Mouse (Mus musculus) embryonic facial prominence, embryonic 12.5 days (tissue): ENCODE results near the gene Timm10. TPM values are rescaled to one million over a fixed set of nuclear protein-coding genes. Genes with fewer than 3 reads are reported as not detected.
A peak's percentile ranks its signal among the peaks of the same experiment; 100 is the strongest.
"Not testable (repeated sequence)": the region's sequence is repeated elsewhere in the genome, so short reads cannot be mapped to it uniquely, and the experiment has no call there.

Experiments
- ATAC-seq: fragments of 200-750 bp; cut with Nextera tagmentation; 2 replicates; pipeline ENCODE4 v1.8.0; 2017; ENCODE audit not compliant: insufficient number of reproducible peaks, insufficient read depth, low FRiP score, low TSS enrichment
- H3K27ac ChIP-seq: fragments of 300-500 bp; sonication (generic); 2 replicates; pipeline ENCODE4 v1.5.1; 2016; ENCODE audit warnings: mild to moderate bottlenecking
- H3K27me3 ChIP-seq: fragments of 300-500 bp; sonication (generic); 2 replicates; pipeline ENCODE4 v1.6.1; 2016; ENCODE audit warnings: mild to moderate bottlenecking, moderate library complexity
- H3K36me3 ChIP-seq: fragments of 300-500 bp; sonication (generic); 2 replicates; pipeline ENCODE4 v1.6.1; 2016; ENCODE audit warnings: mild to moderate bottlenecking
- H3K4me1 ChIP-seq: fragments of 300-500 bp; sonication (generic); 2 replicates; pipeline ENCODE4 v1.6.1; 2016
- H3K4me2 ChIP-seq: fragments of 300-500 bp; sonication (generic); replicated peaks from 2 replicates; pipeline ENCODE4 v1.6.1; 2016; ENCODE audit warnings: mild to moderate bottlenecking, moderate library complexity
- H3K4me3 ChIP-seq: fragments of 300-500 bp; sonication (generic); 2 replicates; pipeline ENCODE4 v1.5.1; 2016; ENCODE audit warnings: mild to moderate bottlenecking
- H3K9ac ChIP-seq: fragments of 300-500 bp; sonication (generic); 2 replicates; pipeline ENCODE4 v1.6.1; 2016; ENCODE audit warnings: mild to moderate bottlenecking, moderate library complexity
- H3K9me3 ChIP-seq: fragments of 300-500 bp; sonication (generic); 2 replicates; pipeline ENCODE4 v1.6.1; 2016; ENCODE audit warnings: mild to moderate bottlenecking, moderate library complexity
- WGBS: fragments of 180-500 bp; shearing (Covaris S2); methylation state at CpG from one replicate; pipeline ENCODE4 v1.1.7; 2016; 5-methylcytosine and 5-hydroxymethylcytosine counted together
- polyA plus RNA-seq: library from polyadenylated mRNA; unstranded; fragments of >200 nt; fragmentation: Nextera tagmentation; extraction: Ambion mirVana; gene quantifications from 2 replicates; pipeline ENCODE4 v1.2.1, GENCODE M21; 2016

Gene Timm10
- polyA plus RNA-seq, 1 experiment from 2014 or later = 39.4 TPM

- H3K27ac ChIP-seq = peak within 1 kb of the TSS; percentile 14; the same call in 1 of the 2 replicates
- H3K9ac ChIP-seq = peak within 1 kb of the TSS; percentile 41
- peak within 1 kb of the TSS; percentile 56 for H3K4me3 ChIP-seq
- peak within 1 kb of the TSS; percentile 92 for H3K4me2 ChIP-seq
- peak; percentile 71 for ATAC-seq
- H3K9me3 ChIP-seq = 0 out of 2 replicates have a peak, but pooled peaks cover 7% of the 10 kb centered on the region
- H3K36me3 ChIP-seq = no peaks in the 10 kb centered on the region
- peaks cover 4% of the 10 kb centered on the region; the same call in 1 of the 2 replicates for H3K4me1 ChIP-seq
- H3K27me3 ChIP-seq = no peaks in the 10 kb centered on the region
- WGBS = 0% methylated on average over 21 of the region's 21 CpGs
Measured at GRCm38 (mm10) chr2:84798493-84798921, 28.3 kb upstream of the Timm10 start, which contains the start of gene Ube2l6. TSS of gene Ube2l6 (plus strand) at chr2:84798828.

GRCm38 (mm10) chr2:84799041-84799561 lies 27.7 kb upstream of the Timm10 start:
- H3K9me3 ChIP-seq = 0 out of 2 replicates have a peak, but pooled peaks cover 7% of the 10 kb centered on the region
- H3K4me1 ChIP-seq = peaks cover 4% of the 10 kb centered on the region; the same call in 1 of the 2 replicates
- peak overlapping the region; percentile 92 for H3K4me2 ChIP-seq
- peak overlapping the region; percentile 41; the same call in 1 of the 2 replicates for H3K9ac ChIP-seq
- no peak for ATAC-seq
- peak overlapping the region; percentile 14; the same call in 1 of the 2 replicates for H3K27ac ChIP-seq
- H3K4me3 ChIP-seq = peak overlapping the region; percentile 56
- WGBS = under 1% methylated on average over 16 of the region's 16 CpGs
- H3K27me3 ChIP-seq = no peaks in the 10 kb centered on the region
- H3K36me3 ChIP-seq = no peaks in the 10 kb centered on the region

DNA sequence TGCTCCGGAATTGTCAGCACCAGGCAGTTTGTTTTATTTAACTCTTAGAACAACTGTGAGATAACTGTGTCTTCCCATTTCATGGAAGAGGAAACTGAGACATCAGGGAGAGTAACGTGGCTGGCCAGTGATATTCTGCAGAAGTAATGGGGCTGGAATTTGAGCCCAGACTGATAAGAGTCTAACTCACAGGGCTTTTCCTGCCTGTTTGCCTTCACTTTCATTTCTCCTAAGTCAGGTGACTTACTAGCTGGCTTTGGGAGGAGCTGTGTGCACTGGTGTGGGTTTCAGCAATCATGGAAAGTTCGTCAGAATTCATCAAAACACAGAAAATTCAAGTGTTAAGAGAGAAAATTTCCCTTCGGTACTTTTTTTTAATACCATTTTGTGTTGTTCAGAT lies 26.5 kb upstream of the Timm10 start:
- no peak overlapping the region for H3K4me3 ChIP-seq
- no peak overlapping the region for H3K9ac ChIP-seq
- no peaks in the 10 kb centered on the region for H3K36me3 ChIP-seq
- WGBS = 71% methylated on average over 4 of the region's 4 CpGs
- peaks cover 4% of the 10 kb centered on the region; the same call in 1 of the 2 replicates for H3K4me1 ChIP-seq
- H3K27ac ChIP-seq = no peak overlapping the region
- no peaks in the 10 kb centered on the region for H3K27me3 ChIP-seq
- H3K9me3 ChIP-seq = no peaks in the 10 kb centered on the region
- ATAC-seq = no peak
- no peak overlapping the region for H3K4me2 ChIP-seq

DNA sequence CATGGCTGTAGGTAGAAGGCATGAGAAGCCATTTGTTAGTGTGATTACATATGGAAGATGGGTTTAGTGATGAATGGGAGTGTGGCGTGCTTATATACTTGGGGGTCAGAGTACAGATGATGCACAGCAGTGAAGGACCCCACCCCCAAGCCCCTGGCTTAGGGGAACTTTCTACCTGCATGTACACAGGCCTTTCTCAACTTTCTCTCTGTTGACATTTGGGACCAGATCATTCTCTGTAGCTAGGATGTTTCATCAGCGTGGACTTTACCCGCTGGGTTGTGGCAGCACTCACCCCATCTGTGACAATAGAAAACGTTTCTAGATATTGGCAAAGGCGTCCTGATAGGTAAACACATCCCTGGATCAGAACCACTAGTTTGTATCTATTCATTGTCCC lies 25.6 kb upstream of the Timm10 start:
- H3K4me3 ChIP-seq, H3K4me2 ChIP-seq, H3K27me3 ChIP-seq, ATAC-seq, H3K4me1 ChIP-seq, H3K9ac ChIP-seq, H3K9me3 ChIP-seq, H3K36me3 ChIP-seq, H3K27ac ChIP-seq: not testable (repeated sequence)
- WGBS = 82% methylated on average over 5 of the region's 5 CpGs

DNA sequence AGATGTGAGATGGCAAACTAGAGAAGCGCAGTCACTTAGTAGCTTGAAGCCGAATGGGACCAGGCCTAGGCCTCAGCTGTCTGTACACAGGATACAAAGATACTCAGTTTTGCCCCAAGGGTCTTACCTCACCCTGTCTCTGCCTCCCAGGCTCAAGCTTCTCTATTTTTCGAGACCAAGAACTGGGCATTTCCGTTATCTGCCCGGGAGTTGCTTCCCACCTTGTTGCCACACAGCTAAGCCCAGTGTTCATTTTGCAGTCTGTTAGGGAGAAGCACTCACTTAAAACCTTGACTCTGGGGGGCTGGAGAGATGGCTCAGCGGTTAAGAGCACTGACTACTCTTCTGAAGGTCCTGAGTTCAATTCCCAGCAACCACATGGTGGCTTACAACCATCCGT lies 22.8 kb upstream of the Timm10 start:
- Histone ChIP-seq H3K27ac (no peak overlapping the region), H3K4me2 (no peak overlapping the region), H3K4me1 (no peaks in the 10 kb centered on the region), H3K9ac (no peak overlapping the region), H3K36me3 (no peaks in the 10 kb centered on the region), H3K27me3 (no peaks in the 10 kb centered on the region), H3K4me3 (no peak overlapping the region), H3K9me3 (no peaks in the 10 kb centered on the region)
- ATAC-seq = no peak
- WGBS = 90% methylated on average over 7 of the region's 7 CpGs

GRCm38 (mm10) chr2:84806546-84806945 lies 20.3 kb upstream of the Timm10 start:
- Histone ChIP-seq H3K4me1 (peaks cover 3% of the 10 kb centered on the region; the same call in 1 of the 2 replicates), H3K4me3 (no peak overlapping the region), H3K4me2 (no peak overlapping the region), H3K9me3 (no peaks in the 10 kb centered on the region), H3K9ac (no peak overlapping the region), H3K36me3 (no peaks in the 10 kb centered on the region), H3K27ac (no peak overlapping the region), H3K27me3 (no peaks in the 10 kb centered on the region)
- ATAC-seq = no peak
- WGBS = 69% methylated on average over 5 of the region's 5 CpGs

- Histone ChIP-seq H3K9ac (no peak overlapping the region), H3K36me3 (no peaks in the 10 kb centered on the region), H3K4me3 (no peak overlapping the region), H3K4me2 (no peak overlapping the region), H3K27ac (no peak overlapping the region), H3K4me1 (peaks cover 3% of the 10 kb centered on the region; the same call in 1 of the 2 replicates), H3K27me3 (no peaks in the 10 kb centered on the region), H3K9me3 (no peaks in the 10 kb centered on the region)
- ATAC-seq = no peak
Measured at GRCm38 (mm10) chr2:84809330-84809729, 17.5 kb upstream of the Timm10 start.

GRCm38 (mm10) chr2:84810526-84810885 lies 16.3 kb upstream of the Timm10 start:
- H3K36me3 ChIP-seq = no peaks in the 10 kb centered on the region
- peaks cover 3% of the 10 kb centered on the region; the same call in 1 of the 2 replicates for H3K4me1 ChIP-seq
- no peak overlapping the region for H3K4me3 ChIP-seq
- ATAC-seq = no peak
- H3K9me3 ChIP-seq = no peaks in the 10 kb centered on the region
- H3K9ac ChIP-seq = no peak overlapping the region
- H3K4me2 ChIP-seq = peak overlapping the region; percentile 45
- no peak overlapping the region for H3K27ac ChIP-seq
- WGBS = 70% methylated on average over 6 of the region's 6 CpGs
- no peaks in the 10 kb centered on the region for H3K27me3 ChIP-seq

DNA sequence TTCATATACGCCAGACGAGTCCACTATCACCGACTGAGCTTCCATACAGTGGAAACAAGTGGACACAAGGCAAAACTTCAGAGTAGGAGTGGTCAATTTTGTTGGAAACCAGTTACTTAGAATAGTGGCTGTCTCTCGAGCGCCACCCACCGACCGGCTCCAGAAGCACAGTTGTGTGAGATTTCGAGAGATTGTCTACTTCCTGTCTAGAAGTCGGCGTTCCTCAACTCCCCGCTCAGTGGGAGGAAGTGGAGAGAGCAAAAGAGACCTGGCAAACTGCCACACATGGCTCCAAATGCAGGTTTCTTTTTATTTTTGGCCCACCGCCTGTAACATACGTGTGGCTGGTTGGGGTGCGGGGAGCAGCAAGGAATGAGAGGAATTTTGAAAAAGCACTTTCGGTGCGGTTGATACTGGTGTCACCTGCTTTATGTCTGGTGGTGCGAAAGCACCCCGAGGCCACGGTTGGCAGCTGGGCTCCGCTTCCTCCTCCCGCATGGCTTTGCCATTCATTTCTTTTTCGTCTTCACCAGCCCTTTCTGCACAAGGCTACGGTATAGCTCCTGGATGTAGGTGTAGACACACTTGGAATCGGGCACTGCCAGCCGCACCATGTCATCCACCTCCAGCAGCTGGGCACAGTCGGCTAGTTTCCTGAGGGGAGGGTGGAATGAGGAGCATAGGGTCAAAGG lies 15.8 kb upstream of the Timm10 start:
- H3K9me3 ChIP-seq = no peaks in the 10 kb centered on the region
- H3K4me2 ChIP-seq = peak overlapping the region; percentile 45
- no peaks in the 10 kb centered on the region for H3K27me3 ChIP-seq
- no peaks in the 10 kb centered on the region for H3K36me3 ChIP-seq
- peak; percentile 66 for ATAC-seq
- H3K4me3 ChIP-seq = peak overlapping the region; percentile 3; the same call in 1 of the 2 replicates
- H3K4me1 ChIP-seq = peaks cover 3% of the 10 kb centered on the region; the same call in 1 of the 2 replicates
- H3K27ac ChIP-seq = no peak overlapping the region
- 35% methylated on average over 26 of the region's 26 CpGs for WGBS
- H3K9ac ChIP-seq = no peak overlapping the region

DNA sequence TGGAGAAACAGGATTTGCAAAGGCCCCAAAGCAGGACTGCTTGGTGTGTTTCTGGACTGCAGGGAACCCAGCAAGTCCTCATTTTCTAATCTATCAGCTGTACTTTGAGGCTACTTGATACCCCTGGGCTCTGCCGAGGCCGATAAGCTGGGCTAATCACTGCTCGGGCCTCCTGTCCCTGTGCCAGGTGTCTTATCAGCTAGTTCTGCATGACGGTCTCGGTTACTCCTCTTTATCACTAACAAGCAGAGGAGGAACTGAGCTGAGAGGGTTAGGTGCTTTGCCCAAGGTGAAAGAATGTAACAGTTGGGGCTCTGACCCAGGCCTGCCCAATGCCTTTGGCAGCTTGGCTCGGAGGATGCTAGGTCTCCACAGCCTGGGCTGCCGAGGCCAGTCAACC lies 14.9 kb upstream of the Timm10 start:
- WGBS = 74% methylated on average over 7 of the region's 7 CpGs
- no peak overlapping the region for H3K9ac ChIP-seq
- H3K27ac ChIP-seq = no peak overlapping the region
- no peaks in the 10 kb centered on the region for H3K27me3 ChIP-seq
- H3K4me1 ChIP-seq = peaks cover 3% of the 10 kb centered on the region; the same call in 1 of the 2 replicates
- H3K9me3 ChIP-seq = no peaks in the 10 kb centered on the region
- no peak overlapping the region for H3K4me3 ChIP-seq
- no peaks in the 10 kb centered on the region for H3K36me3 ChIP-seq
- ATAC-seq = no peak
- H3K4me2 ChIP-seq = no peak overlapping the region

GRCm38 (mm10) chr2:84812676-84813075 lies 14.1 kb upstream of the Timm10 start:
- Histone ChIP-seq H3K36me3 (no peaks in the 10 kb centered on the region), H3K4me1 (peaks cover 3% of the 10 kb centered on the region; the same call in 1 of the 2 replicates), H3K4me2 (no peak overlapping the region), H3K9ac (no peak overlapping the region), H3K4me3 (no peak overlapping the region), H3K27ac (no peak overlapping the region), H3K9me3 (no peaks in the 10 kb centered on the region), H3K27me3 (no peaks in the 10 kb centered on the region)
- no peak for ATAC-seq
- 68% methylated on average over 6 of the region's 6 CpGs for WGBS

- H3K9me3 ChIP-seq = no peaks in the 10 kb centered on the region
- 49% methylated on average over 3 of the region's 3 CpGs for WGBS
- H3K4me1 ChIP-seq = no peaks in the 10 kb centered on the region
- no peaks in the 10 kb centered on the region for H3K36me3 ChIP-seq
- H3K27ac ChIP-seq = no peak overlapping the region
- H3K27me3 ChIP-seq = no peaks in the 10 kb centered on the region
- no peak for ATAC-seq
- H3K4me3 ChIP-seq = no peak overlapping the region
- H3K9ac ChIP-seq = no peak overlapping the region
- no peak overlapping the region for H3K4me2 ChIP-seq
Measured at GRCm38 (mm10) chr2:84819861-84820260, 6.9 kb upstream of the Timm10 start.
